Mouse (Mus musculus): Measurements from ENCODE around the gene H60c. TPM values are rescaled to one million over a fixed set of nuclear protein-coding genes. Genes with fewer than 3 reads are reported as not detected.
A peak's percentile ranks its signal among the peaks of the same experiment; 100 is the strongest.

Gene H60c
- polyA plus RNA-seq, 1 experiment from 2014 or later = not detected

GRCm38 (mm10) chr10:3228447-3229195 is 39.0 kb downstream of the H60c start:
- Histone ChIP-seq H3K4me3 (no peak overlapping the region), H3K4me2 (no peak overlapping the region), H3K27me3 (peaks cover 7% of the 10 kb centered on the region; the same call in 1 of the 2 replicates), H3K4me1 (replicated peaks) (no peaks in the 10 kb centered on the region), H3K36me3 (no peaks in the 10 kb centered on the region), H3K9me3 (peaks cover 7% of the 10 kb centered on the region; the same call in 1 of the 2 replicates), H3K9ac (no peak overlapping the region), H3K27ac (replicated peaks) (no peak overlapping the region)
- 46% methylated on average over 2 of the region's 2 CpGs for WGBS
- peak; percentile 80 for ATAC-seq (ENCODE audit: low read depth)

Other genes with a start within 250 kb of the H60c start
- 42.2 and 47.1 TPM in 2 replicates for gene Ppp1r14c, start 98.3 kb upstream of the H60c start, polyA plus RNA-seq (2015; fragmentation: Nextera tagmentation; extraction: Ambion mirVana)

Data from neural tube, embryonic 13.5 days (tissue).